Mouse (Mus musculus) neural tube, embryonic 15.5 days (tissue): ENCODE data around the gene Cryzl1. TPM values are rescaled to one million over a fixed set of nuclear protein-coding genes. Genes with fewer than 3 reads are reported as not detected.

Experiments
- ATAC-seq: fragments of 200-750 bp; cut with Nextera tagmentation; 2 replicates; pipeline ENCODE4 v1.8.0; 2017; ENCODE audit warnings: mild to moderate bottlenecking, moderate TSS enrichment, moderate library complexity; ENCODE audit not compliant: low FRiP score
- H3K27ac ChIP-seq: fragments of 300-500 bp; sonication (generic); replicated peaks from 2 replicates; pipeline ENCODE4 v1.5.1; 2015; ENCODE audit warnings: mild to moderate bottlenecking, inconsistent platforms
- H3K27me3 ChIP-seq: fragments of 300-500 bp; sonication (generic); replicated peaks from 2 replicates; pipeline ENCODE4 v1.6.1; 2015; ENCODE audit warnings: inconsistent platforms
- H3K36me3 ChIP-seq: fragments of 300-500 bp; sonication (generic); 2 replicates; pipeline ENCODE4 v1.6.1; 2015; ENCODE audit warnings: inconsistent platforms
- H3K4me1 ChIP-seq: fragments of 300-500 bp; sonication (generic); 2 replicates; pipeline ENCODE4 v1.6.1; 2015; ENCODE audit warnings: inconsistent platforms
- H3K4me2 ChIP-seq: fragments of 300-500 bp; sonication (generic); 2 replicates; pipeline ENCODE4 v1.6.1; 2015; ENCODE audit warnings: inconsistent platforms, mild to moderate bottlenecking, moderate library complexity
- H3K4me3 ChIP-seq: fragments of 300-500 bp; sonication (generic); replicated peaks from 2 replicates; pipeline ENCODE4 v1.5.1; 2015; ENCODE audit warnings: mild to moderate bottlenecking, inconsistent platforms
- H3K9ac ChIP-seq: fragments of 300-500 bp; sonication (generic); replicated peaks from 2 replicates; pipeline ENCODE4 v1.6.1; 2015; ENCODE audit warnings: mild to moderate bottlenecking, inconsistent platforms
- H3K9me3 ChIP-seq: fragments of 300-500 bp; sonication (generic); replicated peaks from 2 replicates; pipeline ENCODE4 v1.6.1; 2016; ENCODE audit warnings: inconsistent platforms
- WGBS: fragments of 180-500 bp; shearing (Covaris S2); methylation state at CpG from one replicate; pipeline ENCODE4 v1.1.7; 2015; ENCODE audit warnings: mixed read lengths; 5-methylcytosine and 5-hydroxymethylcytosine counted together
- polyA plus RNA-seq: library from polyadenylated mRNA; unstranded; fragments of >200 nt; fragmentation: Nextera tagmentation; extraction: Ambion mirVana; gene quantifications from 2 replicates; pipeline ENCODE4 v1.2.1, GENCODE M21; 2015

Gene Cryzl1
- polyA plus RNA-seq, 1 experiment from 2014 or later = 113 TPM

GRCm38 (mm10) chr16:91738505-91738904 is 9.7 kb upstream of the Cryzl1 start:
- no peak overlapping the region for H3K9ac ChIP-seq
- no peak overlapping the region for H3K4me3 ChIP-seq
- no peaks in the 10 kb centered on the region for H3K36me3 ChIP-seq
- H3K27ac ChIP-seq = no peak overlapping the region
- peaks cover 61% of the 10 kb centered on the region for H3K4me1 ChIP-seq
- 85% methylated on average over 6 of the region's 6 CpGs for WGBS
- H3K9me3 ChIP-seq = no peaks in the 10 kb centered on the region
- H3K4me2 ChIP-seq = no peak overlapping the region
- H3K27me3 ChIP-seq = no peaks in the 10 kb centered on the region
- ATAC-seq = no peak

GRCm38 (mm10) chr16:91736046-91736816 is 7.5 kb upstream of the Cryzl1 start:
- peaks cover 76% of the 10 kb centered on the region for H3K4me1 ChIP-seq
- no peaks in the 10 kb centered on the region for H3K9me3 ChIP-seq
- 72% methylated on average over 7 of the region's 7 CpGs for WGBS
- no peak overlapping the region for H3K27ac ChIP-seq
- H3K4me3 ChIP-seq = no peak overlapping the region
- no peak overlapping the region for H3K9ac ChIP-seq
- H3K4me2 ChIP-seq = no peak overlapping the region
- no peak for ATAC-seq
- no peaks in the 10 kb centered on the region for H3K36me3 ChIP-seq
- H3K27me3 ChIP-seq = no peaks in the 10 kb centered on the region

- 57% methylated on average over 5 of the region's 5 CpGs for WGBS
- H3K4me2 ChIP-seq = no peak overlapping the region
- no peaks in the 10 kb centered on the region for H3K27me3 ChIP-seq
- H3K4me3 ChIP-seq = no peak overlapping the region
- ATAC-seq = no peak
- no peaks in the 10 kb centered on the region for H3K9me3 ChIP-seq
- no peak overlapping the region for H3K27ac ChIP-seq
- peaks cover 67% of the 10 kb centered on the region for H3K4me1 ChIP-seq
- no peak overlapping the region for H3K9ac ChIP-seq
- no peaks in the 10 kb centered on the region for H3K36me3 ChIP-seq
Measured at GRCm38 (mm10) chr16:91734771-91735170, 6.0 kb upstream of the Cryzl1 start.

GRCm38 (mm10) chr16:91732816-91733215 is 4.0 kb upstream of the Cryzl1 start:
- no peak overlapping the region for H3K4me3 ChIP-seq
- no peaks in the 10 kb centered on the region for H3K36me3 ChIP-seq
- no peak overlapping the region for H3K27ac ChIP-seq
- peaks cover 59% of the 10 kb centered on the region for H3K4me1 ChIP-seq
- H3K9ac ChIP-seq = no peak overlapping the region
- ATAC-seq = no peak
- 71% methylated on average over 2 of the region's 2 CpGs for WGBS
- no peaks in the 10 kb centered on the region for H3K9me3 ChIP-seq
- no peak overlapping the region for H3K4me2 ChIP-seq
- no peaks in the 10 kb centered on the region for H3K27me3 ChIP-seq

- peak overlapping the region; percentile 71 for H3K4me2 ChIP-seq
- peak overlapping the region; percentile 84 for H3K4me3 ChIP-seq
- H3K9ac ChIP-seq = peak overlapping the region; percentile 78
- ATAC-seq = no peak
- WGBS = under 1% methylated on average over 11 of the region's 11 CpGs
- peaks cover 57% of the 10 kb centered on the region for H3K4me1 ChIP-seq
- peak overlapping the region; percentile 98 for H3K27ac ChIP-seq
- H3K9me3 ChIP-seq = no peaks in the 10 kb centered on the region
- no peaks in the 10 kb centered on the region for H3K27me3 ChIP-seq
- H3K36me3 ChIP-seq = no peaks in the 10 kb centered on the region
Measured at GRCm38 (mm10) chr16:91730446-91730845, 1.7 kb upstream of the Cryzl1 start.

GRCm38 (mm10) chr16:91729821-91730441 is 1.2 kb upstream of the Cryzl1 start:
- H3K4me2 ChIP-seq = peak overlapping the region; percentile 71
- H3K4me1 ChIP-seq = peaks cover 52% of the 10 kb centered on the region
- H3K27ac ChIP-seq = peak overlapping the region; percentile 98
- peak overlapping the region; percentile 84 for H3K4me3 ChIP-seq
- no peaks in the 10 kb centered on the region for H3K27me3 ChIP-seq
- no peaks in the 10 kb centered on the region for H3K36me3 ChIP-seq
- no peaks in the 10 kb centered on the region for H3K9me3 ChIP-seq
- under 1% methylated on average over 41 of the region's 44 CpGs for WGBS
- H3K9ac ChIP-seq = peak overlapping the region; percentile 78
- peak; percentile 2; the same call in 1 of the 2 replicates for ATAC-seq

- Histone ChIP-seq H3K4me1 (peaks cover 43% of the 10 kb centered on the region), H3K27me3 (no peaks in the 10 kb centered on the region), H3K4me2 (peak within 1 kb of the TSS; percentile 71), H3K4me3 (peak within 1 kb of the TSS; percentile 84), H3K9ac (peak within 1 kb of the TSS; percentile 78), H3K9me3 (no peaks in the 10 kb centered on the region), H3K36me3 (0 out of 2 replicates have a peak, but pooled peaks cover 3% of the 10 kb centered on the region), H3K27ac (peak within 1 kb of the TSS; percentile 98)
- under 1% methylated on average over 23 of the region's 33 CpGs for WGBS
- ATAC-seq = peak; percentile 94
Measured at GRCm38 (mm10) chr16:91729066-91729482, 299 bp upstream of the Cryzl1 start, which contains the start of gene Itsn1. Itsn1 (plus strand) TSS chr16:91729281.

GRCm38 (mm10) chr16:91727433-91727832 is 1.3 kb downstream of the Cryzl1 start:
- no peak for ATAC-seq
- Histone ChIP-seq H3K36me3 (0 out of 2 replicates have a peak, but pooled peaks cover 4% of the 10 kb centered on the region), H3K27ac (peak overlapping the region; percentile 98; the same call in 1 of the 2 replicates), H3K4me1 (peaks cover 37% of the 10 kb centered on the region), H3K4me2 (peak overlapping the region; percentile 64), H3K27me3 (no peaks in the 10 kb centered on the region), H3K4me3 (peak overlapping the region; percentile 84), H3K9me3 (no peaks in the 10 kb centered on the region), H3K9ac (peak overlapping the region; percentile 71)
- 80% methylated on average over 15 of the region's 15 CpGs for WGBS

GRCm38 (mm10) chr16:91724247-91724646 is 4.5 kb downstream of the Cryzl1 start:
- no peak overlapping the region for H3K9ac ChIP-seq
- no peak overlapping the region for H3K4me2 ChIP-seq
- no peak for ATAC-seq
- H3K27ac ChIP-seq = no peak overlapping the region
- H3K4me3 ChIP-seq = no peak overlapping the region
- 49% methylated on average over 3 of the region's 3 CpGs for WGBS
- no peaks in the 10 kb centered on the region for H3K9me3 ChIP-seq
- no peaks in the 10 kb centered on the region for H3K27me3 ChIP-seq
- H3K4me1 ChIP-seq = peaks cover 21% of the 10 kb centered on the region
- peaks cover 17% of the 10 kb centered on the region; the same call in 1 of the 2 replicates for H3K36me3 ChIP-seq

GRCm38 (mm10) chr16:91717399-91717798 is 11.4 kb downstream of the Cryzl1 start:
- no peak for ATAC-seq
- no peaks in the 10 kb centered on the region for H3K9me3 ChIP-seq
- H3K27ac ChIP-seq = no peak overlapping the region
- H3K27me3 ChIP-seq = no peaks in the 10 kb centered on the region
- no peak overlapping the region for H3K4me3 ChIP-seq
- no peak overlapping the region for H3K4me2 ChIP-seq
- H3K36me3 ChIP-seq = peaks cover 56% of the 10 kb centered on the region
- WGBS = 95% methylated on average over 4 of the region's 4 CpGs
- H3K4me1 ChIP-seq = no peaks in the 10 kb centered on the region
- H3K9ac ChIP-seq = no peak overlapping the region

GRCm38 (mm10) chr16:91716927-91717349 is 11.8 kb downstream of the Cryzl1 start:
- Histone ChIP-seq H3K4me1 (no peaks in the 10 kb centered on the region), H3K27me3 (no peaks in the 10 kb centered on the region), H3K9me3 (no peaks in the 10 kb centered on the region), H3K4me3 (no peak overlapping the region), H3K27ac (no peak overlapping the region), H3K36me3 (peaks cover 60% of the 10 kb centered on the region), H3K4me2 (no peak overlapping the region), H3K9ac (no peak overlapping the region)
- WGBS = 88% methylated on average over 11 of the region's 11 CpGs
- no peak for ATAC-seq

GRCm38 (mm10) chr16:91710241-91710640 is 18.5 kb downstream of the Cryzl1 start:
- Histone ChIP-seq H3K27ac (no peak overlapping the region), H3K4me2 (no peak overlapping the region), H3K9me3 (no peaks in the 10 kb centered on the region), H3K4me3 (no peak overlapping the region), H3K36me3 (peaks cover 76% of the 10 kb centered on the region), H3K4me1 (no peaks in the 10 kb centered on the region), H3K27me3 (no peaks in the 10 kb centered on the region), H3K9ac (no peak overlapping the region)
- ATAC-seq = no peak
- 89% methylated on average over 7 of the region's 7 CpGs for WGBS
